Mouse (Mus musculus) 3134 (cell line): ENCODE results near the gene Inhbb.

ENCODE experiments used
- DNase-seq: peaks from one replicate; pipeline ENCODE4 v3.0.0-alpha.2; 2011; ENCODE audit warnings: low spot score; ENCODE audit not compliant: insufficient read length; ENCODE audit errors: extremely low read depth

Inhbb gene

DNA sequence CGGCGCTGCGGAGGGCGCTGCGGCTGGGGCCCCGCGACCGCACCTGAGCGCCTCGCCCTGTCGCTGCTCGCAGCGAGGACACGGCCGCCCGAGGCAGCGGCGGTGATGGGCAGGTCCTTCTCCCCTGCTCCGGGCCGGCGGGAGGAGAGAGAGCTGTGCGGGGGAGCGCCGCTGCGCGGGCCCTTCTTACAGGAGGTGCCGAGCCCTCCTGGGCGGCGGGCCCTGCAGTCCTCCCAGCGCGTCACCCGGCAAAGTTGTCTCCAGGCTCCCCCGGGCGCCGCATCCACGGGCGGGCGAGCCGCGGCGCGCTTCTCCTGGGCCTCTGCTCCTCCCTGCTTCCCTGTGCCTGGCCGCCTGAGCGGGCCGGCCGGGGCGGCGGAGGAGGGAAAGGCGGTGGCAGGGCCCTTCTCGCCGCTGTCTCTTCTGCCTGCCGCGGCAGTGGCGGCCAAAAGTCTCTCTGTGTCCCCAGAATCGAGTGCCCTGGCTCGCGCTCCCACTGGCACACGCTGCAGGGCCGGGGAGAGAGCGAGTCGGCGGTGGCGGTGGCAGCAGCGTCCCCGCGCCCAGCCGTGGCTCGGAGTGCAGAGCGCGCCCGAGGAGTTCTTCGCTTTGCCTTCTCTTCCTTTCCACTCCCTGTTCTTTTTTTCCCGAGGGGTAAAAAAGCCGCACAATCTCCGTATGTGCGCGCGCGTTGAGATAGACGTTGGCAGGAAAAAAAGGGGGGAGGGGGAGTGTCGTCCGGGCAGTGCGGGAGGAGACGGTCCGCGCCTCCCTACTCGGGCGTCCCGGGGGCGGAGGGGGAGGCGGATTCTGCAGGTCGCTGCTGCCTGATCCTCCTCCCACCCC lies at the start of gene Inhbb:
TSS of gene Inhbb (minus strand) at position 673 of the 846 bp plus-strand sequence.
- DNase-seq = peak; percentile 59

DNA sequence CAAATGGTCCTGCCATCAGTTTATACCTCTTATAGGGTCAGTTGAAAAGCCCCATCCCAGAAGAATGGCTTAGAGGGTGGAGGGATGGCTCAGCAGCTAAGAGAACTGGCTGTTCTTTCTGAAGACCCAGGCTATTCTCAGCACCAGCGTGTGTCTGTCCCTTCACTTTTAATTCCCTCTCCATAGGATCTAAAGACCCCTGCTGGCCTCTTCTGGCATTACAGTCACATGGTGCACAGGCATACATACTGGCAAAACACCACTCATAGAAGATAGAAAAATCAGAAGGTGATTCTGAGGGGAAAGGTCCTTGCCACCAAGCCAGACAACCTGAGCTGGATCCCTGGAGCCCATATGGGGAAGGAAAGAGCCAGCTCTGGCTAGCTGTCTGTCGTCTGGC lies 41.3 kb upstream of the Inhbb start:
- peak; percentile 38 for DNase-seq

DNA sequence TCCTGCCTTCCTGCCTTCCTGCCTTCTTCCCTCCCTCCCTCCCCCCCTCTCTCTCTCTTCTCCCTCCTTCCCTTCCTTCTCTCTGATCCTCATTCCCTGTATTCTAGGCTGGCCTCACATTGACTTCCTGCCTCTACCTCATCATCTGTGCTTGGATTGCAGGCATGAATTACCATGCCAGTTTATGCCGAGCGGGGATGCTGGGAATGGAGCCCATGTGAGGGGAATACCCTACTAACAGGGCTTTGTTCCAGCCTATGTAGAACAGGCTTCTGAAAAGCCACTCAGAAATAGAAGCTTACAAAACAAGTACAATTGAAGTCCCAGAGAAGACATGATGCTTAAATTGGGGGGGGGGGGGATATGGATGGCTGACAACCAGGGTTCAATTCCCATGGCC lies 38.0 kb upstream of the Inhbb start:
- no peak for DNase-seq

DNA sequence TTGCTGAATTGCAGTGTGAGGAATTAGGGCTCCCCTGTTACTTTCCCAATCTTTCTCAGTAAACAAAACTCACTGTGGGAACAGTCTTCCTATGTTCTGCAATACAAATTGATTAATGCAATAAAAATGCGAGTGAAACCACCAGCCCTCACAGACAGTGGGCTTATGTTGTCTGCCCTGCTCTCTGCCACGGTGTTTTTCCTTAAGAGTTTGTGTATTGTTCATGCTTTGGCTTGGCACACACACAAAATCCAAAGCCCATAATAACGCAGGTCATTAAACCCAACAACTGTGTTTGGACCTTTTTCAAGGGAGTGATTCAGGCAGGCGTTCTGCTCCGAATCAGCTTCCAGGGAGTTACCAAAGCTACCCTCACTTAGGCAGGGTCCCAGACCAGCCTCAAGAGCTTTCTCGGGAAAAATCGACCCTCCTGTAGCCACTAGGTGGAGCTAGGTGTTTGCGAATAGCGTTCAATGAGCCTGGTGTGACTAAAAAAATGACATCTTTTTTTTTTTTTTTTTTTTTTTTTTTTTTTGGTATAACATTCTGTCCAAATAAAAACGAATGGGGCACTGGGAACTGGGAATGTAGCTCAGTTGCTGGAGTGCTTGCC lies 36.1 kb upstream of the Inhbb start:
- peak; percentile 81 for DNase-seq

DNA sequence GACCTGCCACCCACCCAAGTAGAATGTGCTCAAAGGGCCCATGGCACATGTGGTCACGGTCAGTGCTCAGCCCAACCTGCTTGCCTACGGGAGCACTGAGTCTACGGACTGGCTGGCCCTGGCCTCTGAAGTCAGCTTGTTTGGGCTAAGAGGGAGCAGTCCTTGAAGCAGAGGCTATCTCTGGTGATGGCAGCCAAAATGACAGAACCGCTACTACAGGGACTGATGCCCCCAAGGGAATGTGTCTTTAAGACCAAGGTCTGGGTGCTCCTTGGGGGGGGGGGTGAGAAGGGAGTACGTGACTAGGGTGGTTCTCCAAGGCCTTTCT lies 35.4 kb upstream of the Inhbb start:
- DNase-seq = peak; percentile 56

DNA sequence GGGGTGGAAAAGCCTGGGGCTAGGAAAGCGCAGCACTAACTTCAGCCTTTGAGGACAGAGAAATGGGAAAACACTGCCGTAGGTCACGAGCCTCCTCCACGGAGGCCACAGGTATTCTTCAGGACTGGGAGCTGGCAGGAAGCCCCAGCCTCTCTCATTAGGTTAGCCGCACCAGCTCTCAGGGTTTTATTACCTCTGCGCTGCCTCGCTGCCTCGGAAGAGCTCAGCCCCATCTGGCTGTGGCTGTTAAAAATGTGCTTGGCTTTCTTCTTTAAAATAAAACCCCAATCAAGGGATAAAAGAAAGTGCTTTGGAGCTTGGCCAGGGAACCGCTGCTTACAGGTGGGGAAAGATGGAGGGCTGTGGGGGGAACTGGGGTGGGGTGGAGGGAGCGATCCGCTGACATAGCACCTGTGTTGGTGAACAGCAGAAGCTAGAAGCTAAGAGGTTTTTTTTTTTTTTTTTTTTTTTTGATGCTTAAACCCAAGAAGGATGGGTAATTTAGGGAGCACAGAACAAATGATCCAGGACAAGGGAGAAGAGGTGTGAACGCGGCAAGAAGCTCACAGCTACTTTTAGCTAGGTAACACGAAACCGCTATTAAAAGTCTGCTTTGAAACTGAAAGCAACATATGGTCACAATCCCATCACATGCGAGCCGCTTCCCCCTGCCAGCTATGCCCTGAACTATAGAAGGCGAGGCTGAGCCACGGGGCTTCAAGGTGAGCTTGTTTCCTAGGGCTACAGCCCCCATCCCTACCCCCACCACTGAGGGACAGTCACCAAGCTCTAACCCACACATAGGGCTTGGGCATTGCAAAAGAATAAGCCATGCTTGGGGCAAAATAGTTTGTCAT lies 34.9 kb upstream of the Inhbb start:
- no peak for DNase-seq

DNA sequence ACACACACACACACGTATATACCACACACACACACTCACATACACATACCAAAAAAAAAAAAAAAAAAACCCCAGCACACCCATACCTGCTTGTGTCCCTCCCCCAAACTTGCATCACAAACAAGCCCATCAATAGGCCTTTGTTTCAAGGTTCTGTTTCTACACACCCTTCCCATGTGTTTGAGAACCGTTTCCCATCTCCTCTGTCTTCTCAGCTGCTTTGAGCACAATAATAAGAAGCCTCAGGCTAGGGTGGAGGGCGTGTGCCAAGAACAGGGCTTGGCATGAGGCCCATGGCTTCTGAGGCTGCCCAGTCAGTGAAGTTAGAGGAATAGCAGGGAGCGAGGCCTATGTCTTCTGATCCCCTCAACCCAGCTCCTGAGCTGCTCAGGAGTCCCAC lies 31.7 kb upstream of the Inhbb start:
- DNase-seq = peak; percentile 64

DNA sequence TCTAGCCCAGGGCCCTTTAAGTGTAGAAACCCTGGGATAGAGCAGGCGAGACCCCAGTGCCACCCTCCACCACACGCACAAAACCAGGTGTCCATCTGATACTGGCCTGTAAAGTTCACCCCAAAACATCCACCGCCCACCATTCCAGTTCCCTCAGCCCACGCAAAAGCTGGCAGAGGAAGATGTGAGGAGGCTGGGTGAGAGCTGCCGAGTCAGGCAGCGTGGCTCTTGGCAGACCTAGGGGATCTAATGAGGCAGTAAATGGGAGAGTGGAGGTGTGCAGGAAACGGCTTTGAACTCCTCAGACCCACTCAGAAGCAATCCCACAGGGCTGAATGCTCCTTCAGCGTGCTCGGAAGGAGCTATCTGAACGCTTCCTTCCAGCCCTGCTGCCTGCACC lies 29.4 kb upstream of the Inhbb start:
- DNase-seq = no peak

DNA sequence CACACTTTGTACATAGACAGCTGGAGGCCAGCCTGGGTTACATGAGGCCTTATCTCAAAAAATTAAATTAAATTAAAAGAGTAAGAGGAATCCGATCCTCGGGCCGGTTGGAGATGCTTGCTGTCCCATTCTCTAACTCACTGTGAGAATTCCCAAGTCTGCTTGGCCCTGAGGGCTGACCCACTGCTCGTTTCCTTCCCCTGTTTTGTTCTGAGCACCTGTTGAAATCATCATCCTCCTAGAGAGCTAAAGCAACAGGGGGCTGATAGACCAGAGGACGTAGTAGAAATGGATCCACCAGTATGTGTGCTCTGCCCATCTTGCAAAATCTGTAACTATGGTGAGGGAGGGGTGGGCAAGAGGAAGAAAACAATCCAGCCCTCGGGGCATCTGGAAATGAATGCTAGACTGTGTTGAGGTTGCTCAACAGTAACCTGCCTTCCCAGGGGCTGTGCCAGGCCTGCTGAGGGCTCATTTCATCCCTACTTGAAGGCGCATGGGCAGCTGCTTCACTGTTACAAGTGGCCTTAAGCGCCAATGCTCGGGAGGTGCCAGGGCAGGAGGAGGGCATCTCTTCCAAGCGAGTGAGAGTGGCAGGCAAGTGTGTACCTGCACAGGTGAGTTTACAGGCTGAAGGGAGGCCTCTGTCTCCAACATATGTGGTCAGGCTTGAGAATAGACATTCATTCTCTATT lies 28.8 kb upstream of the Inhbb start:
- DNase-seq = no peak

DNA sequence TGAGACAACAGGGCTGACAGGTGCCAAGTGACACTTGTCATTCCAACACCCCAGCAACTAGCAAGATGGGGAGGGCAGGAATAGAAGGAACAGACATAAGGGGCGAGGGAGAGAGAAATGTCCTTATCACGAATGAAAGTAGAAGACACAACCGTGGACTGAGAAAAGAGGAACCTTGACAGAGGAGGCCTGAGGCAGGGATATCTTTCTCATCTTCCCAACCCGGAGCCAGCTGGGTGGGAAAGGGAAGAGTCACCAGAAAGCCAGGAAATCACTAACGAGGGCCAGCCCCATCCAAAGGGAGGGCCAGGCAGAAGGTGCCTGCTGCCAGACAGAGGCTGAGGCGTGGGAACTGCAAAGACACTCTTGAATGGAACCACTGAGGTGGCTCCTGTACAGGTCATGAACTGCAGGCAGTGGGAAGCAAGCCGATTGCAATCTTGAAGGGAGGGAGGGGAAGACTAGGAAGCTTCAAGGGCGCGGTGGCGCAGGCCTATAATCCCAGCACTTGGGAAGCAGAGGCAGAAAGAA lies 24.8 kb upstream of the Inhbb start:
- no peak for DNase-seq

DNA sequence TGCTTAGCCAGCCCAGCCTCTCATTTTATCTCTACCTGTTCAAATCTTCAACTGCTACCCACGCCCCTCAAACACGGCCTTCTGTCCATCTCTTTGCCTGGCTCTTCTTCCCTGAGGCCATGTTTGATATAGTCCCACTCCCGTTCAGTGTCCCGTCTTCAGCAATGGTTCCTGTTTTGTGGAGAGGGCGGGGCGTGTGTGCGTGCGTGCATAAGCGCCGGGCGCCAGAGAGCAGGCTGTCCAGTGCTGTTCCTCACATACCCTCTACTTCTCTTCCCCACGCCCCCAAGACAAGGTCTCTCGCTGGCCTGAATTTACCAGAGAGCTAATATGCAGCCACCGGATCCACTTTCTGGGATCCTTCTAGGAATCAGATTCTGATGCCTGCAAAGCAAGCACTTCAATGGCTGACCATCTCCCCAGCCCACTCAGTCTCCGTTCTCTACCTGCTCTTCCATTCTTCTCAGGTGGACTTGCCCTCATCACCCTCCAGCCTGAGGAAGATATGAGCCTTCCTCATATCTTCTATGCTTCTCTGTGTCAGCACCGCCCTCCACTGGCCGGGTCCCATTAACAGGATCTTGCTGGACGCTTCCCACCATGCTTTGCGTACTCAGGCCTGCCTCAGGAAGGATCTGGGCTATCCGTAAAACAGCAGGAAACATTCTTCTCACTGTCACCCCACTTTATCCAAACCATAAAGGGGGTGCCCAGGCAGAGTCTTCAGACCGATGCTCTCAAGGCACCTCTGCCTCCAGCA lies 21.7 kb upstream of the Inhbb start:
- no peak for DNase-seq

DNA sequence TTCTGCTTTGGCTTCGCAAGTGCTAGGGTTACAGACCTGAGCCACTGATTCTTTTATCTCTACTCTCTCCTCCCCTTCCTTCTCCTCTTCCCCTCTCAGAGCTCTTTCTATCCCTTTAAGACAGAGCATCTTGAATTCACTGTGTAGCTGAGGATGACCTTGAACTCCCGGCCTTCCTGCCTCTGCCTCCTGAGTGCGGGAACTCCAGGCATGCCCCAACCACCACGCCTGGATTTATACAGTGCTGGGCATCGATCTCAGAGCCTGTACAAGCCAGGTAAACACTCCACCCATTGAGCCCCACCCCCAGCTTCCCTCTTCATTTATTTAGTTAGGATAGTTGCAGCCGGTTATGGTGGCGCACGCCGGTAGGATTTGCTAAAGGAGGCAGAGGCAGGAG lies 20.9 kb upstream of the Inhbb start:
- DNase-seq = no peak

DNA sequence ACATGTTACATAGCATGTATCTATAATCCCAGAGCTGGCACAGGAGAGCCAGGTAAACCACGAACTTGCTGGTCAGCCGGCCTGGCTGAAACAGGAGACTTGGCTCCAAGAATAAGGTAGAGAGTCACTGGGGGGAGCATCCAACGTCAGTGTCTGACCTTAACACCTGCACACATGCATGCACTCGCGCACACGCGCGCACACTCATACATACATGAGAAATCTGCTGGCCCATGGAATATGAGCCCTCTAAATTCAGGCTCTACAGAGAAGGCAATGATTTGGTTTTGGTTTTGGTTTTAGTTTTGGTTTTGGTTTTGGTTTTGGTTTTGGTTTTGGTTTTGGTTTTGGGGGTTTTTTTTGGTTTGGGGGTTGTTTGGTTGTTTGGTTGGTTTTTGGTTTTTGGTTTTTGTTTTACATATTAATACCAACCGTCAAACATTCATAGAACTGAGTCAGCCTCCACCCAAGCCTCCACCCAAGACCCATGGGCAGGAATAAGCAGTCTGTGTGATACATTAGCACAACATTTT lies 16.1 kb upstream of the Inhbb start:
- no peak for DNase-seq

DNA sequence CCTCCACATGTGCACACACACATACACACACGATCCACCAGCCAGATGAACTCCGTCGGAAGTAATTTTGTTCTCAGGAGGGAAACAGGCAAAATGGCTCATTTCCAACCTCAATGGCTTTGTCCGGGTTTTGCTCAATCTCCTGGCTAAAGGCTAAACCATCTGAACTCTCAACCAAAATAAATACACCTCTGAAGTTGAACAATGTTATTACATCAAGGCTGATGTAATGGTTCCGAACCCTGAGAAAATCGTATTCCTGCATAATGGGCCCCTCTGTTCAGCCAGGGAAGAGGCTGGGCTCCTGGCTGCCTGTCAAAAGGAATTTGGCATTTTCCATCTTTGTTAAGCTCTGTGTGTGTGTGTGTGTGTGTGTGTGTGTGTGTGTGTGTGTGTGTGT lies 15.4 kb upstream of the Inhbb start:
- DNase-seq = no peak

DNA sequence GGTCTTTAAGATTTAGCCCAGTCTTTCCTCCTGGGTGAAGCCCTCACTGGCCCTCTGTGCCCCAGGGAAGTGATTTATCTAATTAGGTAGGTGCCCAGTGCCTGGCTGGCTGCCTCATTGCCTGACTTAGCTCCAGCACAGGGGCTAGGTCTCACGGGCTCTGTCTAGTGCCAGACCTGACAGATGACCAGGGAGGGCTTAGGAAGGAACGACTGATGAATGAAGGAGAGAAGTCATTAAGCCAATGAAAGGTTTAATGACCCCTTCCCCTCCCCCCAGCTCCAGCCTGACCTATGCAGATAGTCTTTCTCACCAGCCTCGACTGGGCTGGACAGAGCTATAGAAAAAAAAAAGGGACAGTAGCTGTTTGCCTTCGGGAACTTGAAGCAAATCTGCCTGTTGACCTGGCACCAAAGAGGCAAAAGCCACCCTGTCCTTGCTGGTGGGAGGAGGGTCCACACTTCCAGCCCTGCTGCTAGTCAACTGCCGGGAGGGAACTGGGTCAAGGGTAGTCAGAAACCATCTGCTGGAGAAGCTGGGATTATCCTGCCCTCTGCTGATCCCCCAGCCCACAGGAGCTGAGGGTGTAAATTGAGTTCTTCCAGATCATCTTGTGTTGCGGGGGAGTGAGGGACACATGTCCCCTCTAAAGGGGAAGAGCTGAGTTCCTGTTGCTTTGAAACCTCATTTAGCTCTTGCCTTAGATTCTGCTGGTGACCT lies 2.3 kb upstream of the Inhbb start:
- DNase-seq = no peak

DNA sequence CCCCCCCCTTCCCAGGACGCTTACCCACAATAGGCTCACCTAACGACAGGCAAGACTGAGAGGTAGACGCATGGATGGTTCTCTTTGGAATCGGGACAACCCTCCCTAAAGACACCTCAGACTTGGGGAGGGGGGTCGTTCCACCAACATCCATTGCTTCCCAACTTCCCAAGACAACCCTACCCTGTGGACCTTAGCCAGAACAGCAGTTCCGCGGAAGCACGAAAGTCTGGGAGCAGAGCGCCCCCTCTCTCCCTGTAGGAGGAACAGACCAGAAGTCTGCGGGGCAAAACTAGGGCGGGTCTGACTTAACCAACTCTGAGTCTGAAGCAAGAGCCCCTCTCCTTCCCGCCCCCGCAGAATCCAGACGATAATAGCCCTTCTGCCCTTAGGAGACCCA lies 1.5 kb upstream of the Inhbb start:
- DNase-seq = no peak

DNA sequence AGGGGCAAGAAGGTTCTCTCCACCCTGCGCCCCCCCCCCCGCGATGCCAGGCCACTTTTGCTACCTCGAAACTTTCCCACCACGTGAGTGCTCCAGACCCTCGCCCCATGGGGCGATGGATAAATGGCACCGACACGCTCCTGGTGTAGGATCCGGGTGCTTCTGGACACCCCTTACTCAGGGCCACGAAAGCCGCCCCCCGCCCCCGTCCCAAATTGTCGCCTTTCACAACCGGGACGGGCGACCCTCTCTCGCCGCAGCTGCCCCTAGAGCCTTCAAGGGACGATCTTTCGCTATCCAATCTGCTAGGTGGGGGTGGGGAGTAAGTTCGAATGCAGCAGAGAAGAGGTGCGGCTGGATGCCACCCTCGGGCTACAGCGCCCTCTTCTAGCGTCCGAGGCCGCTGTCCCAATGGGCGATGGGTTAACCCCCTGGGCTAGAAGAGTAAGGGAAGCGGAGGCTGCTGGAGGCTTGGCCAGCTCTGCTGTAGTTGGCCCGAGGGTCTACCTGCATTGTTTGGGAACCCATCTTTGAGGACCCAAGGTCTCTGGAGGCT lies 490 bp upstream of the Inhbb start:
- peak; percentile 54 for DNase-seq

DNA sequence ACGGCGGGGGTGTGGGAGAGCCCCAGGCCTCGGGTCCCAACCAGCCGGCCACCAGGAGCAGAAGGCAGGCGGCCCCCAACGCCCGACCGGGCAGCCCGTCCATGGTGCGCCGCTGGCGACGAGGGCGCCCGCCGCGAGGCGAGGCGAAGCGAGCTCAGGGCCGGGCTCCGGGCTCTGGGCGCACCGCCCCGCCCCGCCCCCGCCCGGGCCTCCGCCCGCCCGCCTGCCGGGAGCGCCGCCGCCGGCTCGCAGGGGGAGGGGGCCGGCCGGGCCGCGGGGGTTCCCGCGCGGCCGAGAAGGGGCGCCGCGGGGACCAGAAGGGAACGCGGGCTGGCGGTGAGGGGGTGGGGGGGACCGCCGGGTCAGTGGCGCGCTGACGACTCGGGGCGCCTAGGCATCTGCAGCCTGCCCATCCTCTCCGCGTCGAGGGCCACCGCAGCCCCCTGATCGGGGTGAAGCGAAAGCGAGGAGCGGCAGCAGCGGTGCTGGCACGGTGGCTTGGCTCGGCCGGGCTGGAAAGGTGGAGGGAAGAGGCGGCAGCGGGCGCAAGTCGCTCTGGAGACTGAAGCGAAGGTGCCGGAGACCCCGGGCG lies 968 bp downstream of the Inhbb start:
- no peak for DNase-seq
